Mouse (Mus musculus) adrenal gland, adult 18-20 months (tissue): Measurements from ENCODE around the gene Atrnl1. TPM values are rescaled to one million over a fixed set of nuclear protein-coding genes. Genes with fewer than 3 reads are reported as not detected.

Experiments
- DNase-seq, 2 experiments: peaks; one replicate each; pipeline ENCODE4 v3.0.0; 2021 to 2022; ENCODE audit warnings: low spot score in 2 of 2
- long read RNA-seq, 2 experiments: library from polyadenylated mRNA; stranded (forward); transcript quantifications; one replicate each; pipeline ENCODE4 v2.0.0; 2021
- total RNA-seq, 2 experiments: library from RNA; stranded (reverse); gene quantifications; 1 replicate in 1 of 2; 2 replicates in 1 of 2; pipeline ENCODE4 v1.2.3; 2021

The Atrnl1 gene
- 10 to 100 TPM; 22.4 to 23.5 TPM for total RNA-seq
- long read RNA-seq, experiment 1, full-length matches to known transcripts = 4 of 9 reads
- long read RNA-seq, experiment 1, partial matches to known transcripts = 1 of 9 reads
- long read RNA-seq, experiment 1, other reads (novel, unspliced or antisense) = 4 of 9 reads
- long read RNA-seq, experiment 2, full-length matches to known transcripts = 2 of 10 reads
- long read RNA-seq, experiment 2, partial matches to known transcripts = 1 of 10 reads
- long read RNA-seq, experiment 2, other reads (novel, unspliced or antisense) = 7 of 10 reads

GRCm38 (mm10) chr19:57610476-57611261, at the start of gene Atrnl1:
Atrnl1 (plus strand) TSS chr19:57611034.
- DNase-seq = peak; percentile 85 to 88

GRCm38 (mm10) chr19:57561486-57561885, 49.3 kb upstream of the Atrnl1 start:
- DNase-seq = no peak

DNA sequence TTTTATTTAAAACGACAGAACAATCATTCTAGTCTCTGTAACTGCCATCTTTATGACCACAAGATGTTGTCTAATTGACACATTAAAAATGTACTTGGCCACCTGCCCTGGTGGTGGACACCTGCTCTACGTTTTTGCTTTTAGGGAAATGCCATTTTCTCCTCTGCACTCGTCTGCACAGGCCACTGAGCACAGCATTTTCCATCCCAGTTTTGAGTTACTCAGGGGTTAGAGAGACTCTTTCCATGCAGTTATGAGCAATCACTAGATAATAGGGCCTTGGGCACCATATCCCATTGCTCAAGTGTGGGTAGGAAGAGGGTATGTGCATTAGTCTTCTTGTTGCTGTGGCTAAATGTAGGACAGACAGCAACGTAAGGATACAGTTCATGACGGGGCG, 41.8 kb upstream of the Atrnl1 start:
- DNase-seq = no peak

- DNase-seq = no peak
Observed at GRCm38 (mm10) chr19:57572360-57573237, 38.2 kb upstream of the Atrnl1 start.

- no peak for DNase-seq
Observed at GRCm38 (mm10) chr19:57573470-57573869, 37.4 kb upstream of the Atrnl1 start.

DNA sequence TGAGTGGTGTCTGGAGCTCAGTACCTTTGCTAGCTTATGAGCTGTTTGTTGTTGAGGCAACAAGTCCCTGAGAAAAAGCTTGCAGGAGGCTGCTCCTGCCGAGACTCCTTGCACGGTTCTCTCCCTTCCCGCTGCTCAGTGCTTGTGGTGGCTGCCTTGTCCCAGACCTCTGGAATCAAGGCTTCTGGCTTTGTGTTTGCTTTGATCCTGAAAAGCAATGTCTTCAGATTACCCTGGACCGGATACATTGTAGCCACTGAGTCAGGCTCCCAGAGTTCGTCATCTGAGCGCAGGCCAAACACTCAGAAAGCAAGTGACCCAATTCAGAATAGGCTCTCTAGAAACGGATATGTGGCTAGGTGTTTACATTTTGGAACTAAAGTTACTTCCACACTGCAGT, 35.8 kb upstream of the Atrnl1 start:
- DNase-seq = no peak

- DNase-seq = no peak
Observed at GRCm38 (mm10) chr19:57576836-57577235, 34.0 kb upstream of the Atrnl1 start.

- no peak for DNase-seq
Observed at GRCm38 (mm10) chr19:57577256-57577655, 33.6 kb upstream of the Atrnl1 start.

- no peak for DNase-seq
Observed at GRCm38 (mm10) chr19:57580962-57581361, 29.9 kb upstream of the Atrnl1 start.

DNA sequence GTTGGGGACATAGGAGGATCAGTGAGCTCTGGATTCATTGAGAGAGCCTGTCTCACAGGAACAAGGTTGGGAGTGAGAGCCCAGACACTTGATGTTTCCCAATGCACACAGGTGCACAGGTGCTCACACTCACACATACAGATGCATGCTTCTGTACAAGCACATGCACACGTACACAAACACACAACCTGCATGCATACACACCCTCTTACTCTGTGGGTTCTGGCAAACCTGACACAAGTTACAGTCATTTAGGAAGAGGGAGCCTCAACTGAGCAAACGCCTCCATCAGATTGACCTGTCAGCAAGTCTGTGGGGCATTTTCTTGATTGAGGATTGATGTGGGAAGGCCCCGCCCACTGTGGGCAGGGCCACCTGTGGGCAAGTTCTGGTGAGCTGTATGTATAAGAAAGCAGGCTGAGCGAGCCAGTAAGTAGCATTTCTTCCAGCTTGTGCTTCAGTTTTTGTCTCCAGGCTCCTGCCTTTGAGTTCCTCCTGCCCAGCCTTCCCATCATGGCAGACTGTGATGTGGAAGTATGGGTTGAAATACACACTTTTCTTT, 25.5 kb upstream of the Atrnl1 start:
- DNase-seq = no peak

GRCm38 (mm10) chr19:57586172-57586571, 24.7 kb upstream of the Atrnl1 start:
- DNase-seq = no peak

GRCm38 (mm10) chr19:57589516-57589915, 21.3 kb upstream of the Atrnl1 start:
- no peak for DNase-seq

DNA sequence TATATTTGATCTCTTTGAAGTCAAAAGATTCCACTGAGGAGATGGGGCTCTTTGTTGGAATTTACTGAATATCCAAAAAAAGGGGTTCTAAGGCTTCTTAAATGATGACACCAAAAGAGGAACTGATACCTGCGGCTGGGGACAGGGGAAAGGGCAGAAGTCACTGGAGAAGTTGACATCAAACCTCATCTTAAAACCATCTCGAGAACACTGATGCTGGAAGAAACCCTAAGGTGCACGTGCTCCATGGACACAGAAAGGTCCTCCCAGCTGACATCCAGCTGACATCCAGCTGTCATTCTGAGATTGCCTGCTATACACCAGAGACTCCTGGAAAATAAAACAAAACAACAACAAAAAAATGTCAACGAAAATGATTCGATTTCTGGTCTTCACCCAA, 19.9 kb upstream of the Atrnl1 start:
- no peak for DNase-seq

- no peak for DNase-seq
Observed at GRCm38 (mm10) chr19:57591631-57592030, 19.2 kb upstream of the Atrnl1 start.

DNA sequence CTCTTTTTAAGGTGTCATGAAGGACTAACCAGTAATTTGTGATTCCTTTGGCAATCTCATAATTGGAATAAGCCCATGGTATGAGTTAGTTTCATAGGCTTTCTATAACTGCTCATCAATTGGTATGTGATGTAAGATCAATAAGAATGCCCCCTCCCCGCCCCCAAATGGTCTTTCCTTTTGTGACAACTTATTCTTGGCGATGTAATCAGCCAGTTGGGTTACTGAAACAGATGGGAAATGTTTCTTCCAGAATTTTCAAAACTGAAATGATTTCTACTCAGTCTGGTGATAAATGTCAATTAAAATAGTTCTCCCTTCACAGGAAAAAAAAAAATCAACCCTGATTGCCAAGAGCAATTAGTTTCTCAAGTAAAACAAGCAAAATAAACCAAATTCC, 18.5 kb upstream of the Atrnl1 start:
- no peak for DNase-seq

GRCm38 (mm10) chr19:57599126-57599525, 11.7 kb upstream of the Atrnl1 start:
- no peak for DNase-seq

GRCm38 (mm10) chr19:57600233-57600929, 10.5 kb upstream of the Atrnl1 start:
- no peak for DNase-seq

DNA sequence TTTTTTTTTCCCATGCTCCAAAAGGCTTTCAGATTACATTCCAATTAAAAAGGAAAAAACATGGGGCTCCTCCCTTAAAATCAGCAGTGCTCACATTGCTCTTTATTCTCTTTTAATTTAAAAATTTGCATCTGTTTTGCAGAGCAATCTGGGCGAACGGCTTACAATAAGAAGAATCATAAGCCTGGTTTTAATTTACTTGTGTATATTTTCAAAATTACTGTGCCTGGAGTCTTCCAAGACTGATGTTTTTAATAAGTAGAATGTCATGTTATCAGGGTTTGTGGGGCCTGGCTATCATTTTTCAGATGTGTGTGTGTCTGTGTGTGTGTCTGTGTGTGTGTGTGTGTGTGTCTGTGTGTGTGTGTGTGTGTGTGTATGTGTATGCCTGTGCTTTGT, 9.9 kb upstream of the Atrnl1 start:
- no peak for DNase-seq

DNA sequence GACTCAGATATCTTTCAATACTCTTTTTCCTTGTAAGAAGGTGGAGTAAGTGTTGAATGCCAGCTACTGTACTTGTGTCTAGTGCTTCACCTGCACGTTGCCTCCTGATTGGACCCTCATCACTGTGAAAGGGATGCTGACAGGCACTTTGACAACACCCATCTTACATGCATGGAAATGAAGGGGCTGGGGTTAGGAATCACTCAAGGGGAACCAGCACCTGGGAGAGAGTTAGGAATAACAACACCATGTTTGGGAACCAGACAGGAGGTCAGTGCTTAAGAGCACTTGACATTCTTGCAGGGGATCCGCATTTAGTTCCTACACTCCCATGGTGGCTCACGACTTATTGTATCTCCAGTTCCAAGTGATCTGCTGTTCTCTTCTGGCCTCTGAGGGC, 7.2 kb upstream of the Atrnl1 start:
- DNase-seq = no peak

- DNase-seq = no peak
Observed at GRCm38 (mm10) chr19:57605941-57606340, 4.9 kb upstream of the Atrnl1 start.

GRCm38 (mm10) chr19:57606351-57606750, 4.5 kb upstream of the Atrnl1 start:
- no peak for DNase-seq
